In the genomic region with DNA sequence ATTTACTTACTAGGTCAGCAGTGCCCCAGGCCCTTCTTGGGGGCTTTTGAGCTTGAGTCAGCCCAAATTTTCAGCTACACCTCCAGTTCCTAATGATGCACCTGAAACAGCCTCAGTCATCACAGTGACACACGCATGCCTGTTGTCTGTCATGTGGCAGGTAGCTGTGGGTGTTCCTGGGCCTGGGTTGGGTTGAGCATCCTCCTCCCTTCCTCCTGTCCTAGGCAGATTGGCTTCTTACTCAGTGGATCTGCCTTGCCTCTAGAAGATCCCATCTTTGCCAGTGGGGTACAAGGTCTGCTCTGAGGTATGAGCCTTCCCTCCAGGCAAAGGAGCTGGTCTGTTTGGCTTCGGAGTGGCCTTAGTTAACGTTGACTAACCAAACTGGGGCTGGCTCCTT, we compare ENCODE assay signal across 1 mouse cellular context.
A peak's percentile ranks its signal among the peaks of the same experiment; 100 is the strongest.
TF ChIP-seq lines count a peak whose summit lies in the region.

No protein-coding gene starts in this region.

TF ChIP-seq in MEL, 35 proteins besides CTCF, POLR2A, EP300 and RAD21:
- peak; percentile 55; the same call in 1 of the 2 replicates for TF ChIP-seq POLR2AphosphoS2 (IDR thresholded peaks at IDR 0.05; ENCODE audit: low read length)
- TF ChIP-seq KAT2A (conservative IDR thresholded peaks at IDR 0.05; ENCODE audit: low read depth, low read length): no peak
